Mouse (Mus musculus) stomach, postnatal 0 days (tissue): ENCODE measurements around the gene Polr3gl. TPM values are rescaled to one million over a fixed set of nuclear protein-coding genes. Genes with fewer than 3 reads are reported as not detected.

Experiments used
- ATAC-seq: fragments of 200-750 bp; cut with Nextera tagmentation; 2 replicates; pipeline ENCODE4 v1.8.0; 2017; ENCODE audit not compliant: low FRiP score, low TSS enrichment
- DNase-seq: peaks from one replicate; pipeline ENCODE4 v3.0.0-alpha.2; 2016; ENCODE audit warnings: low spot score
- H3K27ac ChIP-seq: fragments of 300-500 bp; sonication (generic); replicated peaks from 2 replicates; pipeline ENCODE4 v1.5.1; 2014; ENCODE audit warnings: mild to moderate bottlenecking, control low read depth
- H3K27me3 ChIP-seq: fragments of 300-500 bp; sonication (generic); 2 replicates; pipeline ENCODE4 v1.6.1; 2014; ENCODE audit warnings: low read length; ENCODE audit not compliant: control insufficient read depth, insufficient read depth
- H3K36me3 ChIP-seq: fragments of 300-500 bp; sonication (generic); 2 replicates; pipeline ENCODE4 v1.6.1; 2014; ENCODE audit warnings: low read length, mixed read lengths; ENCODE audit not compliant: control insufficient read depth, insufficient read depth
- H3K4me1 ChIP-seq: fragments of 300-500 bp; sonication (generic); replicated peaks from 2 replicates; pipeline ENCODE4 v1.6.1; 2014; ENCODE audit warnings: antibody characterized with exemption; ENCODE audit not compliant: control insufficient read depth, insufficient read depth
- H3K4me2 ChIP-seq: fragments of 300-500 bp; sonication (generic); replicated peaks from 2 replicates; pipeline ENCODE4 v1.6.1; 2014; ENCODE audit warnings: low read depth, mild to moderate bottlenecking, control low read depth, moderate library complexity
- H3K4me3 ChIP-seq: fragments of 300-500 bp; sonication (generic); 2 replicates; pipeline ENCODE4 v1.5.1; 2014; ENCODE audit warnings: low read depth, low read length, control low read depth
- H3K9ac ChIP-seq: fragments of 300-500 bp; sonication (generic); 2 replicates; pipeline ENCODE4 v1.6.1; 2014; ENCODE audit warnings: mild to moderate bottlenecking, low read length, control low read depth, mixed read lengths
- H3K9me3 ChIP-seq: fragments of 300-500 bp; sonication (generic); 2 replicates; pipeline ENCODE4 v1.6.1; 2016; ENCODE audit warnings: low read length; ENCODE audit not compliant: control insufficient read depth
- CTCF ChIP-seq: IDR thresholded peaks from 2 replicates; pipeline ENCODE4 v1.5.1; 2016; ENCODE audit warnings: antibody characterized with exemption, low read depth, mild to moderate bottlenecking, moderate library complexity
- EP300 ChIP-seq: optimal IDR thresholded peaks from 2 replicates; pipeline ENCODE3; 2016; ENCODE audit warnings: antibody characterized with exemption
- WGBS: fragments of 180-500 bp; shearing (Covaris S2); extraction: QIAGEN DNeasy Blood & Tissue Kit; methylation state at CpG from one replicate; pipeline ENCODE4 v1.1.7; 2014; 5-methylcytosine and 5-hydroxymethylcytosine counted together
- polyA plus RNA-seq: library from polyadenylated mRNA; unstranded; fragments of >200 nt; fragmentation: Nextera tagmentation; extraction: Ambion mirVana; gene quantifications from 2 replicates; pipeline ENCODE4 v1.2.1, GENCODE M21; 2015

Polr3gl gene
- polyA plus RNA-seq, 1 experiment from 2014 or later: 16.1 TPM

DNA sequence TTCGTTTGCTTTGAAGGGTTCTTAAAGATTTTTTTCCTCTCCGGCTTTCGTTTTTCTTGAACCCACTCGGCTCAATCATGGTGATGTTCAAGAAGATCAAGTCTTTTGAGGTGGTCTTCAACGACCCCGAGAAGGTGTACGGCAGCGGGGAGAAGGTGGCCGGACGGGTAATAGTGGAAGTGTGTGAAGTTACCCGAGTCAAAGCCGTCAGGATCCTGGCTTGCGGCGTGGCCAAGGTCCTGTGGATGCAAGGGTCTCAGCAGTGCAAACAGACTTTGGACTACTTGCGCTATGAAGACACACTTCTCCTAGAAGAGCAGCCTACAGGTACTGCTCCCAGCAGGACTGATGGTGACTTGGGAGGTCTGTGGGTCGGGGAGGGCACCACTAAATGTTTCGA is 35.8 kb downstream of the Polr3gl start:
- Histone ChIP-seq H3K27ac (peak overlapping the region; percentile 99), H3K4me2 (peak overlapping the region; percentile 78), H3K27me3 (no peaks in the 10 kb centered on the region), H3K9me3 (no peaks in the 10 kb centered on the region), H3K4me1 (peaks cover 7% of the 10 kb centered on the region; the same call in 1 of the 2 replicates), H3K4me3 (peak overlapping the region; percentile 93), H3K36me3 (peaks cover 23% of the 10 kb centered on the region), H3K9ac (peak overlapping the region; percentile 100)
- WGBS: under 1% methylated on average over 17 of the region's 17 CpGs
- no peak for ATAC-seq
- TF ChIP-seq CTCF (no peak), EP300 (no peak)
- DNase-seq: peak; percentile 61

DNA sequence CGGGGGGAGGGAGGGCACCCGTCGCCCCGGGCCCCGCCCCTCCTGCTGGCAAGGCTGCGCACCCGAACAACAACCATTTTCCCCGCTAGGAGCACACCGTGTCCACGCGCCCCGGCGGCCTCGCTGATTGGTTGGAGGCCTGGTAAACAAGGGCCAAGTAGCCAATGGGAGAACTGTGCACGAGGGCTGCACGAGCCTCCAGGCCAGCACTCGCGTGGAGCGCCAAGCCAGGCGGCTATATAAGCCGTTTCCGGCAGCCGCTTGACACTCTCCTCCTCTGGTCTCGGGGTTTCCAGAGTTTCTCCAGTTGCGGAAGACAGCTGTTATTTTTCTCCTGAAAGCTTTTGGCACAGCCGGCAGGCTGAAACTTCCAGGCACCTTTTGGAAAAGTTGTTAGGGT is 36.3 kb downstream of the Polr3gl start, which contains the start of gene Txnip:
Gene Txnip, plus strand, starts transcription at position 264 of the 400 bp plus-strand sequence.
- H3K27ac ChIP-seq: peak within 1 kb of the TSS; percentile 99
- H3K9me3 ChIP-seq: no peaks in the 10 kb centered on the region
- H3K9ac ChIP-seq: peak within 1 kb of the TSS; percentile 100
- DNase-seq: peak; percentile 100
- TF ChIP-seq CTCF: peak; percentile 65
- TF ChIP-seq EP300: peak; percentile 96
- peak within 1 kb of the TSS; percentile 78 for H3K4me2 ChIP-seq
- H3K4me1 ChIP-seq: peaks cover 7% of the 10 kb centered on the region; the same call in 1 of the 2 replicates
- H3K36me3 ChIP-seq: peaks cover 23% of the 10 kb centered on the region
- peak; percentile 93 for ATAC-seq
- peak within 1 kb of the TSS; percentile 93 for H3K4me3 ChIP-seq
- H3K27me3 ChIP-seq: no peaks in the 10 kb centered on the region
- under 1% methylated on average over 23 of the region's 26 CpGs for WGBS

DNA sequence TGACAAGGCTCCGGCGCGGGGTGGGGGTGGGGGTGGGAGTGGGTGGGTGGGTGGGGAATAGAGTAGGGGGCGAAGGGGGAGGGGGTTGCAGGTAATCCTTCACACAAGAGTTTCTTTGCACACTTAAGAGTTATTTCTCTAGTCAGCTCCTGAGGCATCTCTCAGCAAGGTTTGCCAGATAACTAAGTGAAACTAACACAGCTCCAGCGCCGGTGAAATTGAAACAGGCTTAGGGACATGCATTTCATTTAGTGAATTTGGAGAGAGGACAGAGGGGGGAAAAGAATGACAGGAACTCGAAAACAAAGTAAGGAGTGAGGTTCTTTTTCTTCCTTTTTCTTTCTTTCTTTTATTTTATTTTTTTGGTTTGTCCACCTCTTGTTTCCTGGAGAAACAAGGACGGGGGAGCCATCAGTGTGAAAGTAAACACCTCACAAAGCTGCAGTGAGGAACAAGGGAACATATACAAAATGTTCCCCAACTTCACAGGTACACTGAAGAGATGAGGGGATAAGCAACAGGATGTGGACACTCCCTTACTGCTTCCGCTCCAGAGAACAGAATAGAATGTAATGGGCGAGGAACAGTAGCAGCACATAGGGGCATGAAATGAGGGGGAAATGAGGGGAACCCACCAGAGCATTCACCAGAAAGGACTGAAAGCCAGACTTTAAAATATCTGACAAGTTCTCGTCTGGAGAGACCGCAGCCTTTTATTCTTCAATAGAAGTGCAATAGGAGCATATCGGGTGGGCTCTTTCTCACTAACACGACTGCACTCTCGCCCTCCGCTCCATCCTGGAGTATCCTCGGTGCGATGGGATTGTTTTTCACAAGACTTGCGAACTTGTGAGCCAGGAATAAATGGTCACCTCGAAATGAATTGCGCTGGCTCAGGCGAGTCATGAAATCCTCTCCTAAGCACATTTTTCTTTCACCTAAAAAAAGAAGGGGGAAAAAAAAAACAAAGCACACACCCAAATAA is 37.0 kb downstream of the Polr3gl start:
- 2% methylated on average over 22 of the region's 22 CpGs for WGBS
- Histone ChIP-seq H3K36me3 (peaks cover 23% of the 10 kb centered on the region), H3K9ac (peak overlapping the region; percentile 88), H3K27ac (peak overlapping the region; percentile 99), H3K4me3 (peak overlapping the region; percentile 93), H3K9me3 (no peaks in the 10 kb centered on the region), H3K4me1 (peaks cover 7% of the 10 kb centered on the region; the same call in 1 of the 2 replicates), H3K4me2 (peak overlapping the region; percentile 78), H3K27me3 (no peaks in the 10 kb centered on the region)
- ATAC-seq (peak; percentile 27), DNase-seq (peak; percentile 19)
- TF ChIP-seq EP300 (no peak), CTCF (no peak)

DNA sequence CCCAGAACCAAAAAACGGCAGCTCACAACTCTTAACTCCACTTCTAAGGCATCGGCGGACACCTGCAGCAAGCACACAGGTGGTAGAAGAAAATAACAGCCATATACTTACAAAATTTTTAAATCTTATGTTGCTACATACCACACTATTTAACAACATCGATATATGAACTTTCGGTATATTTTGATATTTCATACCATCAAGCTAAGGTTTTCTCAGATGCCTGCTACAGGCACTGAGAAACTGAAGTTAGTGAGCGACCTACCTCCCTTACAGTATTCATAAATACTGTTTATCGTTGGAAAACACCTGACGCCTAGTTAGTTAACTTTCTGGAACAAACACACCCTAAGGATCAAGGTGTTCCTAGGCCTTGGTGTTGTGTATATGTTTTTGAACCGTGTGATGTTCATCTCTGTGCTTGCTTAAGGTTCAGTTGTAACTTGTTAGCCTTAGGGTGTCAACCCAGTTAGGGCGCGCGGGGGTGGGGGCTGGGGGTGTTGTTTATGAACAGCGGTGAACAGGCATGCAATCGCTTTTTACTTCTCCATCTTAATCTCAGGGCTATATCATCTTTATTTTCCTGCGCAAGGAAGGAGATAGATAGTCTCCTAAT is 37.9 kb downstream of the Polr3gl start:
- H3K36me3 ChIP-seq: peaks cover 19% of the 10 kb centered on the region
- peak overlapping the region; percentile 99 for H3K27ac ChIP-seq
- H3K4me3 ChIP-seq: peak overlapping the region; percentile 93
- WGBS: 54% methylated on average over 15 of the region's 15 CpGs
- no peak for TF ChIP-seq EP300
- no peak for TF ChIP-seq CTCF
- H3K4me2 ChIP-seq: peak overlapping the region; percentile 78
- no peaks in the 10 kb centered on the region for H3K27me3 ChIP-seq
- DNase-seq (peak; percentile 42), ATAC-seq (no peak)
- H3K9ac ChIP-seq: peak overlapping the region; percentile 88; the same call in 1 of the 2 replicates
- H3K4me1 ChIP-seq: peaks cover 7% of the 10 kb centered on the region; the same call in 1 of the 2 replicates
- H3K9me3 ChIP-seq: no peaks in the 10 kb centered on the region

DNA sequence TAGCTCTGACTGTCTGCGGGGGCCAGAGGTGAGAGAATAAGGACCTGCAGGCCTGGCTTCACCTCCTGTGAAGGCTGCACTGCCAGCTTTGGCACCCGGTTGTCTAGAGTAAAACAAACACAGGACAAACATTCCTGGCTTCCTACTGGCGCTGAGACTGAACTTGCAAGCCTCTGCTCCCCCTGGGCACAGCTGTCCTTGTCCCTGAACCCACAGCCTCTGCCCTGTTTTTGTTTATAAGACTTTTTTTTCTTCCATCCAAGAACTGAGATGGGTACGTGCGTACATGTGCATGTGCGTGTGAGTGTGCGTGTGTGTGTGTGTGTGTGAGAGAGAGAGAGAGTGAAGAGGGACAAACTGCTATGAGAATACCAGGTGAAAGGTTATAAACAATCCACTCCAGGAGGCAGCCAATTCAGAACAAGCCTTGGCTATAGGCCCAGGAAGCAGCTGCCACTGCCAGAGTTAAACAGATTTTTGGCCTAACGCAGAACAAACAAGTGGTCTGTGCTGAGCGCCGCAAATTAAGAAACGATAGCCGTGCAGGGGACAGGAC is 38.9 kb downstream of the Polr3gl start:
- ATAC-seq (peak; percentile 33), DNase-seq (peak; percentile 77)
- peaks cover 10% of the 10 kb centered on the region for H3K36me3 ChIP-seq
- peak overlapping the region; percentile 78 for H3K4me2 ChIP-seq
- H3K27me3 ChIP-seq: no peaks in the 10 kb centered on the region
- WGBS: 9% methylated on average over 12 of the region's 12 CpGs
- H3K4me3 ChIP-seq: no peak overlapping the region
- TF ChIP-seq CTCF (no peak), EP300 (peak; percentile 81)
- peak overlapping the region; percentile 50; the same call in 1 of the 2 replicates for H3K9ac ChIP-seq
- H3K9me3 ChIP-seq: no peaks in the 10 kb centered on the region
- peaks cover 7% of the 10 kb centered on the region for H3K4me1 ChIP-seq
- H3K27ac ChIP-seq: peak overlapping the region; percentile 99
